Mouse (Mus musculus) central nervous system, embryonic 14 days (tissue): Measurements from ENCODE around the gene Eef1akmt1. TPM values are rescaled to one million over a fixed set of nuclear protein-coding genes. Genes with fewer than 3 reads are reported as not detected.

Source experiments
- polyA plus RNA-seq: library from polyadenylated mRNA; depleted of rRNA; stranded (reverse); fragments of >200 nt; gene quantifications from 2 replicates; pipeline ENCODE4 v1.2.3, GENCODE M21; 2012; rRNA removed

Eef1akmt1 gene
- polyA plus RNA-seq = 41.7 and 42.2 TPM in 2 replicates

GRCm38 (mm10) chr14:57571155-57572133, at the start of gene Eef1akmt1:
TSS of gene Eef1akmt1 (minus strand) at chr14:57571612.

GRCm38 (mm10) chr14:57524671-57525387, 46.6 kb downstream of the Eef1akmt1 start, which contains the start of gene Il17d:
TSS of gene Il17d (plus strand) at chr14:57524777.

Other genes with a start within 250 kb of the Eef1akmt1 start
- gene Cryl1, start 173.1 kb downstream of the Eef1akmt1 start, polyA plus RNA-seq = 12.4 and 16.6 TPM in 2 replicates
- gene Ift88, start 147.6 kb downstream of the Eef1akmt1 start, polyA plus RNA-seq = 26.6 and 27.2 TPM in 2 replicates
- 19.0 and 22.9 TPM in 2 replicates for gene Il17d, start 46.8 kb downstream of the Eef1akmt1 start, polyA plus RNA-seq
- gene Xpo4, start 93.8 kb upstream of the Eef1akmt1 start, polyA plus RNA-seq = 9.0 and 9.6 TPM in 2 replicates
- not detected in 2 replicates for gene Gm49361, start 174.5 kb upstream of the Eef1akmt1 start, polyA plus RNA-seq
- 10.4 and 12.7 TPM in 2 replicates for gene Lats2, start 186.8 kb upstream of the Eef1akmt1 start, polyA plus RNA-seq
- 36.4 and 38.7 TPM in 2 replicates for gene Sap18, start 226.6 kb upstream of the Eef1akmt1 start, polyA plus RNA-seq